8 mouse cellular contexts compared by ENCODE assay signal in the genomic region with DNA sequence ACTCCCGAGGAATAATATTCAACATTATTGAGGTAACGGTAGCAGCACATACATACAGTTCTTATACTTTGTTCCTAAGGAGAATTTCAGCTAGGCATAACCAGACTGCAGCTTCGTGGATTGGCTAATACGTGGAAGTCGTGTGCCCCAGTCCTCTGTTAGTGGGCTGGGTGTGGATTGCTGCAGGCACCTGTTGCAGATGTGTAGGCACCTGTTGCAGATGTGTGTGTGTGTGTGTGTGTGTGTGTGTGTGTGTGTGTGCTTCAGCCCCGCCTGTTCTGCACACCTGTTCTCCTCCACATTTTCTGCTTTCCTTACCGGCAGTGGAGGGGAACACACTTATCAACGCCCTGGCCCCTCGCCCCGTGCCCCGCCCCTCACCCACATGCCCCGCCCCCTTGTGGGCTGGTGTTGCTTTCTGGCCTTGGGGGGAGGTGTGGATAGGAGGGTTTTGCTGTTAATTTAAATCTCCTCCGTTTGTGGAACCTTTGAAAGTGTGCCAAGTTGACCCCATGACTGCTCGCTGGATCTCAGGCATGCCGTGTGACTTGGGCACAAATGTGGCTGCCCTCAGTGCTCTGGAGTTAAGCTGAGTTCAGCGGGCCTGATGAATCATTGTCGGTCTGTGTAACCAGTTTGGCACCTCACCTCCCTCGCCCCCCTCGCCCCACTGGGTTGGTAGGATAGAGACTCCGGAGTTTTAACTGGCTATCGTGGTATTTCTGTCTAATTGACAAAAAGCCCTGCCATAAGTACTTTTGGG. TPM values are rescaled to one million over a fixed set of nuclear protein-coding genes. Genes with fewer than 3 reads are reported as not detected.
DNase-seq lines count a peak whose midpoint lies in the region; ATAC-seq and TF ChIP-seq lines count a peak whose summit lies in the region.

No protein-coding gene starts in this region.

- peak overlapping the region; percentile 53 for H3K4me2 ChIP-seq in lung, embryonic 14.5 days
- H3K4me2 ChIP-seq in hindbrain, embryonic 13.5 days, result peak overlapping the region; percentile 13
- H3K4me2 ChIP-seq in stomach, postnatal 0 days (replicated peaks; ENCODE audit: low read depth), result peak overlapping the region; percentile 39

- H3K27ac ChIP-seq in lung, embryonic 14.5 days (ENCODE audit: low read depth), result peak overlapping the region; percentile 58; the same call in 1 of the 2 replicates
- no peak overlapping the region for H3K27ac ChIP-seq in hindbrain, embryonic 13.5 days
- no peak overlapping the region for H3K27ac ChIP-seq in stomach, postnatal 0 days (replicated peaks)

- H3K36me3 ChIP-seq in lung, embryonic 14.5 days (ENCODE audit: insufficient read depth), result 0 out of 2 replicates have a peak, but pooled peaks cover 3% of the 10 kb centered on the region
- H3K36me3 ChIP-seq in hindbrain, embryonic 13.5 days, result no peaks in the 10 kb centered on the region
- H3K36me3 ChIP-seq in stomach, postnatal 0 days (ENCODE audit: control insufficient read depth, insufficient read depth, low read length), result no peaks in the 10 kb centered on the region

- 18% methylated on average over 21 of the region's 21 CpGs for WGBS in lung, embryonic 14.5 days
- 28% methylated on average over 21 of the region's 21 CpGs for WGBS in lung, adult 2 months
- WGBS in hindbrain, embryonic 13.5 days, result 18% methylated on average over 21 of the region's 21 CpGs
- WGBS in stomach, postnatal 0 days, result 16% methylated on average over 21 of the region's 21 CpGs

- DNase-seq in lung, embryonic 14.5 days, result peak; percentile 76
- DNase-seq in lung, adult 2 months, result no peak
- DNase-seq in adrenal gland, postnatal 14 days, result peak; percentile 62
- peak; percentile 54 for DNase-seq in liver
- DNase-seq in stomach, postnatal 0 days (ENCODE audit: low spot score), result peak; percentile 70
- DNase-seq in c-Kit-positive CD71-positive TER-119-positive erythroid progenitor cells, embryonic 14.5 days (ENCODE audit: low spot score), result no peak
- DNase-seq in yolk sac, embryonic 10.5 days (ENCODE audit: low spot score), result no peak

- no peak for TF ChIP-seq EP300 in stomach, postnatal 0 days (optimal IDR thresholded peaks at IDR 0.05)

- TF ChIP-seq POLR2A in lung, adult 2 months (IDR thresholded peaks at IDR 0.05; ENCODE audit: borderline replicate concordance, extremely low read depth, low read depth, low read length), result no peak

- peak overlapping the region; percentile 26; the same call in 1 of the 2 replicates for H3K9ac ChIP-seq in lung, embryonic 14.5 days
- no peak overlapping the region for H3K9ac ChIP-seq in hindbrain, embryonic 13.5 days
- no peak overlapping the region for H3K9ac ChIP-seq in stomach, postnatal 0 days (ENCODE audit: low read length)

- peak overlapping the region; percentile 8; the same call in 1 of the 2 replicates for H3K4me3 ChIP-seq in lung, embryonic 14.5 days (ENCODE audit: low read depth, low read length)
- no peak overlapping the region for H3K4me3 ChIP-seq in lung, adult 2 months (replicated peaks; ENCODE audit: extremely low read depth, low read depth, low read length)
- H3K4me3 ChIP-seq in hindbrain, embryonic 13.5 days, result no peak overlapping the region
- 0 out of 2 replicates have a peak overlapping the region, but pooled peaks have one; percentile 1 for H3K4me3 ChIP-seq in stomach, postnatal 0 days (ENCODE audit: low read depth, low read length)

- H3K9me3 ChIP-seq in lung, embryonic 14.5 days (ENCODE audit: low read depth, low read length), result no peaks in the 10 kb centered on the region
- H3K9me3 ChIP-seq in hindbrain, embryonic 13.5 days, result no peaks in the 10 kb centered on the region
- no peaks in the 10 kb centered on the region for H3K9me3 ChIP-seq in stomach, postnatal 0 days (ENCODE audit: control insufficient read depth, low read length)

- peak; percentile 26 for ATAC-seq in lung, embryonic 14.5 days (ENCODE audit: insufficient read depth)
- ATAC-seq in hindbrain, embryonic 13.5 days (ENCODE audit: low FRiP score), result no peak
- ATAC-seq in stomach, postnatal 0 days (ENCODE audit: low FRiP score, low TSS enrichment), result peak; percentile 84

- H3K27me3 ChIP-seq in lung, embryonic 14.5 days (ENCODE audit: insufficient read depth, low read length), result no peaks in the 10 kb centered on the region
- peaks cover 90% of the 10 kb centered on the region for H3K27me3 ChIP-seq in hindbrain, embryonic 13.5 days
- H3K27me3 ChIP-seq in stomach, postnatal 0 days (ENCODE audit: control insufficient read depth, insufficient read depth, low read length), result no peaks in the 10 kb centered on the region

- H3K4me1 ChIP-seq in lung, embryonic 14.5 days (ENCODE audit: insufficient read depth), result peaks cover 40% of the 10 kb centered on the region
- peaks cover 2% of the 10 kb centered on the region; the same call in 1 of the 2 replicates for H3K4me1 ChIP-seq in lung, adult 2 months (ENCODE audit: control insufficient read depth, insufficient read depth, low read length)
- peaks cover 40% of the 10 kb centered on the region for H3K4me1 ChIP-seq in hindbrain, embryonic 13.5 days (replicated peaks)
- peaks cover 9% of the 10 kb centered on the region for H3K4me1 ChIP-seq in stomach, postnatal 0 days (replicated peaks; ENCODE audit: control insufficient read depth, insufficient read depth)

- TF ChIP-seq CTCF in lung, embryonic 14.5 days (IDR thresholded peaks at IDR 0.05; ENCODE audit: low read depth), result no peak
- TF ChIP-seq CTCF in lung, adult 2 months (IDR thresholded peaks at IDR 0.05; ENCODE audit: insufficient read depth, low read length), result no peak
- TF ChIP-seq CTCF in stomach, postnatal 0 days (IDR thresholded peaks at IDR 0.05; ENCODE audit: low read depth), result no peak

RNA-seq across cellular contexts. Expression of gene Lhfpl2, which starts 4.9 kb away (rescaled TPM):
- polyA plus RNA-seq in lung, embryonic 14.5 days (2014; fragmentation: Nextera tagmentation; extraction: Ambion mirVana), result 61.2 and 64.5 TPM in 2 replicates
- polyA plus RNA-seq in lung, adult 2 months (2012; rRNA removed), result 9.4 and 9.9 TPM in 2 replicates
- total RNA-seq in adrenal gland, postnatal 14 days (2021), result 32.2 and 35.4 TPM in 2 replicates
- 17.6 and 18.4 TPM in 2 replicates for polyA plus RNA-seq in hindbrain, embryonic 13.5 days (2015; fragmentation: Nextera tagmentation; extraction: Ambion mirVana)
- polyA plus RNA-seq in stomach, postnatal 0 days (2015; fragmentation: Nextera tagmentation; extraction: Ambion mirVana), result 6.8 and 7.0 TPM in 2 replicates

Comparison
In these comparisons a context has a peak if more than half of its experiments do, and no peak if none do; other contexts are left out.
1. DNase-seq: peak in lung, embryonic 14.5 days (single experiment), adrenal gland, postnatal 14 days (single experiment), liver (single experiment) and stomach, postnatal 0 days (single experiment); none in lung, adult 2 months (single experiment), c-Kit-positive CD71-positive TER-119-positive erythroid progenitor cells, embryonic 14.5 days (single experiment) and yolk sac, embryonic 10.5 days (single experiment).
2. H3K4me3 ChIP-seq: peak in lung, embryonic 14.5 days (single experiment) and stomach, postnatal 0 days (single experiment); none in lung, adult 2 months (single experiment) and hindbrain, embryonic 13.5 days (single experiment).
3. Peak in every context shown above with its lines, with median percentiles within 50 percentile points of each other: H3K4me2 ChIP-seq.